Mouse (Mus musculus) neural tube, embryonic 11.5 days (tissue): ENCODE results near the gene Pde4d. TPM values are rescaled to one million over a fixed set of nuclear protein-coding genes. Genes with fewer than 3 reads are reported as not detected.

Source experiments
- ATAC-seq: fragments of 200-750 bp; cut with Nextera tagmentation; 2 replicates; pipeline ENCODE4 v1.8.0; 2017; ENCODE audit warnings: moderate number of reproducible peaks, mild to moderate bottlenecking, moderate TSS enrichment, moderate library complexity; ENCODE audit not compliant: insufficient read depth, low FRiP score, low TSS enrichment
- DNase-seq: peaks from one replicate; pipeline ENCODE4 v3.0.0-alpha.2; 2015; ENCODE audit warnings: low spot score
- H3K27ac ChIP-seq: fragments of 300-500 bp; sonication (generic); 2 replicates; pipeline ENCODE4 v1.5.1; 2014; ENCODE audit warnings: low read depth, mild to moderate bottlenecking, low read length
- H3K27me3 ChIP-seq: fragments of 300-500 bp; sonication (generic); 2 replicates; pipeline ENCODE4 v1.6.1; 2014; ENCODE audit warnings: mild to moderate bottlenecking, low read length, mixed read lengths; ENCODE audit not compliant: control insufficient read depth, insufficient read depth
- H3K36me3 ChIP-seq: fragments of 300-500 bp; sonication (generic); 2 replicates; pipeline ENCODE4 v1.6.1; 2014; ENCODE audit warnings: mild to moderate bottlenecking, low read length, moderate library complexity, mixed read lengths; ENCODE audit not compliant: control insufficient read depth, insufficient read depth
- H3K4me1 ChIP-seq: fragments of 300-500 bp; sonication (generic); 2 replicates; pipeline ENCODE4 v1.6.1; 2014; ENCODE audit warnings: low read length, mixed read lengths; ENCODE audit not compliant: control insufficient read depth, insufficient read depth
- H3K4me2 ChIP-seq: fragments of 300-500 bp; sonication (generic); 2 replicates; pipeline ENCODE4 v1.6.1; 2014; ENCODE audit warnings: low read depth, mild to moderate bottlenecking, moderate library complexity
- H3K4me3 ChIP-seq: fragments of 300-500 bp; sonication (generic); 2 replicates; pipeline ENCODE4 v1.5.1; 2014; ENCODE audit warnings: low read depth, low read length
- H3K9ac ChIP-seq: fragments of 300-500 bp; sonication (generic); 2 replicates; pipeline ENCODE4 v1.6.1; 2014; ENCODE audit warnings: mild to moderate bottlenecking, low read length
- H3K9me3 ChIP-seq: fragments of 300-500 bp; sonication (generic); 2 replicates; pipeline ENCODE4 v1.6.1; 2016; ENCODE audit warnings: low read length; ENCODE audit not compliant: control insufficient read depth
- WGBS: fragments of 180-500 bp; shearing (Covaris S2); extraction: QIAGEN DNeasy Blood & Tissue Kit; methylation state at CpG from one replicate; pipeline ENCODE4 v1.1.7; 2014; 5-methylcytosine and 5-hydroxymethylcytosine counted together
- polyA plus RNA-seq: library from polyadenylated mRNA; unstranded; fragments of >200 nt; fragmentation: Nextera tagmentation; extraction: Ambion mirVana; gene quantifications from 2 replicates; pipeline ENCODE4 v1.2.1, GENCODE M21; 2014

Pde4d gene
- polyA plus RNA-seq, 1 experiment from 2014 or later, result 11.1 TPM

- H3K27ac ChIP-seq, result no peak overlapping the region
- H3K4me3 ChIP-seq, result no peak overlapping the region
- H3K9me3 ChIP-seq, result no peaks in the 10 kb centered on the region
- no peak overlapping the region for H3K4me2 ChIP-seq
- ATAC-seq (no peak), DNase-seq (no peak)
- H3K9ac ChIP-seq, result no peak overlapping the region
- WGBS, result 67% methylated on average over 8 of the region's 8 CpGs
- H3K36me3 ChIP-seq, result no peaks in the 10 kb centered on the region
- H3K4me1 ChIP-seq, result no peaks in the 10 kb centered on the region
- H3K27me3 ChIP-seq, result no peaks in the 10 kb centered on the region
Observed at GRCm38 (mm10) chr13:109880392-109880791, 1430.6 kb downstream of the Pde4d start.

- no peak for DNase-seq
- ATAC-seq, result no peak
- no peaks in the 10 kb centered on the region for H3K27me3 ChIP-seq
- no peaks in the 10 kb centered on the region for H3K9me3 ChIP-seq
- H3K27ac ChIP-seq, result no peak overlapping the region
- H3K9ac ChIP-seq, result no peak overlapping the region
- H3K4me3 ChIP-seq, result no peak overlapping the region
- H3K4me2 ChIP-seq, result no peak overlapping the region
- 84% methylated on average over 11 of the region's 11 CpGs for WGBS
- no peaks in the 10 kb centered on the region for H3K4me1 ChIP-seq
- H3K36me3 ChIP-seq, result no peaks in the 10 kb centered on the region
Observed at GRCm38 (mm10) chr13:109881161-109881857, 1431.6 kb downstream of the Pde4d start.

GRCm38 (mm10) chr13:109883636-109884035 is 1433.9 kb downstream of the Pde4d start:
- Histone ChIP-seq H3K27ac (no peak overlapping the region), H3K9me3 (no peaks in the 10 kb centered on the region), H3K4me3 (no peak overlapping the region), H3K9ac (no peak overlapping the region), H3K4me1 (no peaks in the 10 kb centered on the region), H3K36me3 (no peaks in the 10 kb centered on the region), H3K27me3 (no peaks in the 10 kb centered on the region), H3K4me2 (no peak overlapping the region)
- no peak for ATAC-seq
- no peak for DNase-seq
- WGBS, result 84% methylated on average over 5 of the region's 5 CpGs

GRCm38 (mm10) chr13:109884812-109885211 is 1435.1 kb downstream of the Pde4d start:
- Histone ChIP-seq H3K4me1 (no peaks in the 10 kb centered on the region), H3K27ac (no peak overlapping the region), H3K36me3 (no peaks in the 10 kb centered on the region), H3K9ac (no peak overlapping the region), H3K9me3 (no peaks in the 10 kb centered on the region), H3K4me2 (no peak overlapping the region), H3K4me3 (no peak overlapping the region), H3K27me3 (no peaks in the 10 kb centered on the region)
- DNase-seq (no peak), ATAC-seq (no peak)
- WGBS, result 95% methylated on average over 7 of the region's 7 CpGs

DNA sequence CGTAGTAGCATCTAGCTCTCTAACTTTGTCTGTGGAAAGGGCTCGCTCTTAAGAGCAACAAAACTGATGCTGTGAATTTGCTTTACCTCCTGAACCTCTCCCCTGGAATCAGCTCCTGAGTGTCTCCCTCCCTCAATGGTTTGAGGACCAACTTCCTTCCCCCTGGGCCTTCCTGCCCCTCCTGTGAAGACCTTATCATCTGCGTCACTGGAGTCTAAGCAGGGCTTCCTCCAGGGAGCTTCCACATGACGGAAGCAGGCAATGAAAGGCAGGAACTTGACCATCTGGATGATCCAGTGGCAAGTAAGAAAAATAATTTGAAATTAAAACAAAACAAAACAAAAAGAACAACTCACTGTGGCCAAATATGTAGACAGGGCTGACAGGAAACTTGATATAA is 1438.5 kb downstream of the Pde4d start:
- ATAC-seq (no peak), DNase-seq (no peak)
- no peak overlapping the region for H3K9ac ChIP-seq
- H3K36me3 ChIP-seq, result no peaks in the 10 kb centered on the region
- H3K27ac ChIP-seq, result no peak overlapping the region
- no peak overlapping the region for H3K4me3 ChIP-seq
- 84% methylated on average over 4 of the region's 4 CpGs for WGBS
- no peaks in the 10 kb centered on the region for H3K27me3 ChIP-seq
- H3K4me1 ChIP-seq, result no peaks in the 10 kb centered on the region
- H3K9me3 ChIP-seq, result no peaks in the 10 kb centered on the region
- no peak overlapping the region for H3K4me2 ChIP-seq

GRCm38 (mm10) chr13:109891194-109891909 is 1441.6 kb downstream of the Pde4d start:
- H3K27me3 ChIP-seq, result no peaks in the 10 kb centered on the region
- H3K4me2 ChIP-seq, result no peak overlapping the region
- H3K9ac ChIP-seq, result no peak overlapping the region
- H3K36me3 ChIP-seq, result no peaks in the 10 kb centered on the region
- H3K27ac ChIP-seq, result no peak overlapping the region
- no peaks in the 10 kb centered on the region for H3K4me1 ChIP-seq
- H3K9me3 ChIP-seq, result no peaks in the 10 kb centered on the region
- 82% methylated on average over 6 of the region's 6 CpGs for WGBS
- DNase-seq (no peak), ATAC-seq (no peak)
- H3K4me3 ChIP-seq, result no peak overlapping the region

- no peaks in the 10 kb centered on the region for H3K9me3 ChIP-seq
- no peaks in the 10 kb centered on the region for H3K4me1 ChIP-seq
- H3K4me3 ChIP-seq, result no peak overlapping the region
- 72% methylated on average over 4 of the region's 4 CpGs for WGBS
- H3K9ac ChIP-seq, result no peak overlapping the region
- no peak for ATAC-seq
- H3K36me3 ChIP-seq, result no peaks in the 10 kb centered on the region
- H3K4me2 ChIP-seq, result no peak overlapping the region
- H3K27ac ChIP-seq, result no peak overlapping the region
- no peak for DNase-seq
- no peaks in the 10 kb centered on the region for H3K27me3 ChIP-seq
Observed at GRCm38 (mm10) chr13:109891910-109892265, 1442.1 kb downstream of the Pde4d start.

DNA sequence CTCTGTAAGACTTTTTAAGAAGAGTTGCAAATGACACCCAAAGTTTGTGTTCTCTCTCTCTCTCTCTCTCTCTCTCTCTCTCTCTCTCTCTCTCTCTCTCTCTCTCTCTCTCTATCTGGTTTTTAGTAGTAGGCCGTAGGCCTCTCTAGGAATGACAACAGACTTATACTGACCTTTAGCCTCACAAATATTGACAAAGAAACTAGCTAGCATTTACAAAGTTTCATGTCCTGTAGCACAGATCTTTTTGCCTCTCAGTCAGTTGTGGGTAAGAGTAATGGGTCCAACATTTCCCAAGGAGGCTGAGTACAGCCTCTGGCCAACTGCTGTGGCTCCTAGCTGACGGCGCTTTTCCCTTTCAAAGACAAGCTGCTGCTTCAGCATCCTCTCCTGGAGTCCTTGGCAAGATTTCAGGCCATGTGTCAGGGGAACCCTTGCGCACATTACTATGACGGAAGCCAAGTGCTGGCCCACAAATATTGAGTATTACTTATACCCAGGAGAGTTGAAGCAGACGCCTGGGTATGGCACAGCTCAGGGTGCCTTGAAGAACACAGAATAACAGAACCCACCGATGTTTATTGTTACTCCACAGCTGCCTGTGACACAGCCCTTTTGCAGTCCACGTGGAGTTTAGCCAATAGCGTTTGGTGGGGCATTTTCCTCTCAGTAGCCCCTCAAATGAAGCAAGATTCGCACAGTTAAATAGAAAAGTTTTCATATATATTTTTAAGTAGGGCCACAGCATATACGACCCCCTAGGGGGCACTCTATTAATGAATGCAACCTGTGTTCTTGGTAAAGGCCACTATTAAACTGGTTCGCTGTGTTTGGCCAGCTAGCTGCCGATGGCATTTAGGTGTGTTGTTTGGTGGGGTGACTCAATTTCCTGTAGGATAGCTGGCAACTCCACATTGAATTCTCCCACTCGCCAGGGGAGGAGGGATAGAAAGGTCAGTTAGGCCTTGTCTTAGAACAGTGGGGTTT is 1450.0 kb downstream of the Pde4d start:
- Histone ChIP-seq H3K9me3 (no peaks in the 10 kb centered on the region), H3K4me2 (no peak overlapping the region), H3K4me1 (peaks cover 5% of the 10 kb centered on the region; the same call in 1 of the 2 replicates), H3K36me3 (no peaks in the 10 kb centered on the region), H3K4me3 (no peak overlapping the region), H3K9ac (no peak overlapping the region), H3K27me3 (no peaks in the 10 kb centered on the region), H3K27ac (no peak overlapping the region)
- DNase-seq (no peak), ATAC-seq (no peak)
- 79% methylated on average over 14 of the region's 14 CpGs for WGBS
